Mouse (Mus musculus) layer of hippocampus, adult 2 months (tissue): ENCODE results near the gene Prdm16. TPM values are rescaled to one million over a fixed set of nuclear protein-coding genes. Genes with fewer than 3 reads are reported as not detected.

Experiments
- DNase-seq, 2 experiments: peaks; one replicate each; pipeline ENCODE4 v3.0.0; 2022; ENCODE audit warnings: low spot score in 2 of 2
- H3K27ac ChIP-seq: fragments of 200-600 bp; 2 replicates; pipeline ENCODE4 v1.8.1; 2022
- H3K4me3 ChIP-seq: fragments of 200-600 bp; 2 replicates; pipeline ENCODE4 v1.8.1; 2022; ENCODE audit warnings: mild to moderate bottlenecking
- CTCF ChIP-seq: fragments of 200-600 bp; conservative IDR thresholded peaks from 2 replicates; pipeline ENCODE4 v1.8.1; 2022; ENCODE audit warnings: antibody characterized with exemption, mild to moderate bottlenecking, moderate library complexity
- total RNA-seq, 2 experiments: library from RNA; stranded (reverse); gene quantifications; 2 replicates each; pipeline ENCODE4 v1.2.3; 2021

The Prdm16 gene
- total RNA-seq, 2 experiments from 2014 or later: 10.8 to 11.5 TPM

DNA sequence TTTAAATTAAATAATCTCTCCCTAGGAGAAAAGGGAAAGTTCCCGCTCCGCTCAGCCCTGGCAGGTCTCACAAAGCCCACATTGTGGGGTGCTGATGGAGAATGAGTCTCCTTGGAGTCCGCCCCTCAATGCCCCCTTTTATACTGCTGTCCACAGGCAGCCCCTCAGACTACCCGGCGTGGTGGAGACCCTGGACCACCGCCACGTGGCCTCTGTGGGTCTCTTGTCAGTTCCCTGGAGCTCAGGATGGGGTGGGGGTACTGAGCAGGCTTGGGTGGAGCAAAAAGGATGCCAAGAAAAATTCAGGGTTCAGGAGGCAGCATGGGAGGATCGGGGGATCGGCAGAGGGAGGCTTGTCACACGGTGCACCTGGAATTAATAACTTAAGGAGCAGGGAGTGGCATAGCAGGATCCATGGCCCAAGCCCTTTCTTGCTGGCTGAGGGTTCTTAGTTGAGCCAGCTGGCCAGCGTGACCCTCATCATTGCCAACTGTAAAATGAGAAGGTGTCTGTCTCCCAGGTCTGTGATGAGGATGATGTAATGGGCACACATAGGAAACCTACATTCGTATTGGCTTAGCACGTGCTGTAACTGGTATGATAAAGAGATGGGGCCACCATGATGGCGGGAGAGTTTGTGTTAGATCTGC is 239.9 kb downstream of the Prdm16 start:
- no peak overlapping the region for H3K4me3 ChIP-seq
- peak overlapping the region; percentile 55; the same call in 1 of the 2 replicates for H3K27ac ChIP-seq
- DNase-seq: no peak
- TF ChIP-seq CTCF: no peak

DNA sequence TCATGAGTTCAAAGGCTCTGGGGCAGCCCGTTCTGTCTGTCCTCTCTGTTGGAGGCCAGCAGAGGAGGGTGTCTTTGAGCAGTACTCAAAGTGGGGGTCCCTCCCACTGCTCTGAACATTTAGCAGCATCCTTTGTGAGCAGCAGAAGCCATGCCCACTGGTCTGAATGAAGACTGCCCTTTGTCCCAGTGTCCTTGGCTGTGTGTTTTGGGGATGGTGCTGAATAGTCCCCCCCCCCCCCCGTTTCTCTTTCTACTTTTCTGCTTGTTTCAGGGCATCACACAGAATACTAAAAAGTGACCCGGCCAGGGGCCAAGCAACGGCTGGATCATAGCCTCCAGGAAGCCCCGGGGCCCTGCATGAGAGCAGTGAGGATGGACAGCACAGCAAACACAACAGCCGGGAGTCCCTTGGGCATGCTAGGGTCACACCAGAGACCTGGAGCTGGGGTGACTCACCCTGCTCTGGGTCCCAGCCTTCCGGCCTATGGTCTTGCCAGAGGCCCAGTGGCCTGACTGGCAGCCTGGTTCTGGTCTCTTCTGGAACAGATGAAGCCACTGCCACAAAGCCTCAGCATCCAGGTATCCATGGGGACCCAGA is 242.4 kb downstream of the Prdm16 start:
- TF ChIP-seq CTCF: no peak
- DNase-seq: no peak
- Histone ChIP-seq H3K4me3 (no peak overlapping the region), H3K27ac (peak overlapping the region; percentile 87)

DNA sequence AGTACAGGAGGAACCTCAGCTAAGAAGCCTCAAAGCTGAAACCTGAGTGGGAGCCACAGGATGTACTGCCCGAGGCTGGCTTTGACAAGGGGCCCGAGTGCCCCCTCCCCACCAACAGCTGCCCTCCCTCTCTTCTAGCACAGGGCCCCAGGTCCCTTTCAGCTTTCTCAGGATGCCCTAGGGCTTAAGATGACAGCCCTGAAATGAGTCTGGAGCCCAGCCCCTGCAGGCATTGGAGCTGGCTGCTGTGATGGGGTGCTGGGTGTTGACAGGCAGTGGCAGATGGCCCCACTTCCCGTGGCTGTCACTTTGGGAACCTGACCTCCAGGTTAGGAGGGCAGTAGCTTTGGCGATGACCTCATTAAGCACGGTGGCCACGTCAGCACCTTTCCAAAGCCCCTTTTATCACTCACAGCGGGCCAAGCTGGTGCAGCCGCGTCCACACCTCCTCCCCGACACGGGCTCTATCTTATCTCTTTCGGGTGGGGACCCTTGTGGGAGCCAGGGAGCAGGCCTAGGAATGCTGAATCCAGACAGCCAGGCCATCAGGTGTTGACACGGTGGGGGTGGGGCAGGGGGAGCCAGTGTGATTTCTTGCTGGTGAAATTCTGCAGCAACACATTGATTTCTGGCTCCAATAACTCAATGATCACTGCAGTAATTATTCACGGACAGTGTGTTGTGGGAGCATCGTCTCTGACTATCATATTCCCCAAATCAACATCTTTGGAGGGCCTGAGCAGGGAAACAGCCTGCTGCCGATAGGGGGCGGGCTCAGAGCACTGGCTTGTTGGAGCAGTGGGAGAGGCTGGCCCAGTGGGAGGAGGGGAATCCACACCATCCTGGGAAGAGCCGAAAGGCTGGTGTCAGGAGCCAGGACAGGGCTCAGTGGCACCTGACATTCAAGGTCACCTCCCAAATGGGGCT is 243.2 kb downstream of the Prdm16 start:
- DNase-seq: peak in 1 of 2 experiments; percentile 39
- H3K27ac ChIP-seq: peak overlapping the region; percentile 87

DNA sequence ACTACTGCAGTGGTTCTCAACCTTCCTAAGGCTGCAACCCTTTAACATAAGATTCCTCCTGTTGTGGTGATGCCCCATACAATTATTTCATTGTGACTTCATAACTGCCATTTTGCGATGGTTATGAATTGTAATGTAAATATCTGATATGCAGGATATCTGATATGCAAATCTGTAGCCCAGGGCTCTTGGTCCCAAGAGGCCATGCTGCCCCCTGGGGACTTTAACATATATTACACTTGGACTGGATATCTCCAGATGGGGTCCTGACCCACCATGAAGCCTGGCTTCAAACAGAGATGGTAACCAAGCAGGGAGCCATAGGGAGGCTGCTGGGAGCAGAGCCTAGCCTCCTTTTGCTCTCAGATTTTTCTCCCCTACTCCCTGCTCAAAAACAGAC is 244.0 kb downstream of the Prdm16 start:
- Histone ChIP-seq H3K27ac (peak overlapping the region; percentile 87), H3K4me3 (no peak overlapping the region)
- peak; percentile 65 for TF ChIP-seq CTCF
- DNase-seq: no peak

More for the DNA sequence above, 243.2 kb downstream of the Prdm16 start:
- TF ChIP-seq CTCF: peak; percentile 84
- H3K4me3 ChIP-seq: no peak overlapping the region

DNA sequence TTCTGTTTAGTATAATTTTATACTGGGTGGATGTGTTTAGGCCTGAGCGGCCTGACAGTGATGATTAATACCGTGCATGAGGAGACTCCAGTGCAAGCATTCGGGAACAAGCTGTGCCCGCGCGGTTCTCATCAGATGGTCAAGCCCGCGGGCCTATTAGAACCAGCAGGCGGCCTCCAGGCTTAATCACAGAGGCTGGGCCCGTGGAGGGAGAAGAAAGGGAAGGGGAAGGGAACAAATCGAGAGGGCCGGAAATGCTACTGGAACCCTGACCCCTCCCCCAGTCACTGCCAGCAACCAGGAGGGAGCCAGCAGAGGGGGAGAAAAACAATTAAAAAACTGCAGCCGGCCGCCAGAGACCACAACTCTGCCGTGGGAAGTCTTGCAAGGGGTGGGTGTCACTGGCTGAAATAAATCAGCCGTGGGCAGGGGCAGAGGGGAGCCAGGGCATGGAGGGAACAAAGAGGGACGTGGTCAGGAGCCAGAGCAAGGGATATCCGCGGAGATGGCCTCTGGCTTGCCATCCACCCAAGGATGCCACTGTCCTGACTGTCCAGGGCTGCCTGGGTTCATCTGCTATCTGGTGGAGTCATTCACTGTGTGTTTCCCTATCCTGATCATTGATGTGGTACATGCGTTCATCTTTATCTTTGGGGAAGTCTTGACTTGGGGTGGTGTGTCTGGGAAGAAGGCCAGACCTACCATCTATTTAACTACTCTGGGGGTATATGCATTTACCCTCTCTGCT is 246.2 kb downstream of the Prdm16 start:
- peak in 1 of 2 experiments; percentile 37 for DNase-seq
- TF ChIP-seq CTCF: peak; percentile 37
- Histone ChIP-seq H3K4me3 (no peak overlapping the region), H3K27ac (peak overlapping the region; percentile 76)

DNA sequence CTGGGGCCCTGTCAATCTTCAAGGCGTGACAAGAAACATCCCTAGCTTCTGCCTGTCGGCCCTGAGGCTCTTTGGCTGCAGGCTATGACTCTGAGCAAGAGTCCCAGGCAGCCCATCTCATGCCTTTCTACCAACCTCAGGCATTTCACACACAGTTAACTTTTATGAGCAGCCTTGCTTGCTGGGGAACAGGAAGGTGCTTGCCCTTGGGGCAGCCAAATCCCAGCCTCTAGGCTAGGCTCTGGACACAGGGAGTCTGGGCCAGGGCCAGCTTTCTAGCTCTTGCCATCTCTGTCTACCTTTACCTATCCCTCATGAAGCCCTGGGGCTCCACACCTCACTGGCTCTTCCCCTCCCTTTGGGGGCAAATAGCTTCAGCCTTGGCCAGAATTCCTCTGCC is 247.0 kb downstream of the Prdm16 start:
- Histone ChIP-seq H3K27ac (peak overlapping the region; percentile 76), H3K4me3 (no peak overlapping the region)
- no peak for TF ChIP-seq CTCF
- DNase-seq: no peak

DNA sequence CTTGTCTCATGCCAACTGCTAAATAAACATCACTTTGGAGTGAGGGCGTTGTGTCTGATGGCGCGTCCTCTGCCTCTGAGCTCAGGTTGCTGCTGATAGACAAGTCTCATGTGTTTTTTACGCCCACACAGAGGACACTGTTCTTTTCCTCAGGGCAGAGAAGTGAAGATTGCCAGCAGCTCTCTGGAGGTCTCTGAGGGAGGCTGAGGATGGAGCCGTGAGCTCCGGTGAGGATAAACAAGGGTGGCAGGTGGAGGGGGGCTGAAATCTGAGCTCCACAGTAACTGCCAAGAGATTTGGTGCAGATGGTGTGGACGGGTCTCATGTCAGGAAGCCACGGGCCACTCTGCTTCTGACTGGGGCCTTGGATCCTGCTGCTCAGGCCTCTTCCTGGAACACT is 249.9 kb downstream of the Prdm16 start:
- Histone ChIP-seq H3K4me3 (no peak overlapping the region), H3K27ac (no peak overlapping the region)
- TF ChIP-seq CTCF: no peak
- DNase-seq: no peak

DNA sequence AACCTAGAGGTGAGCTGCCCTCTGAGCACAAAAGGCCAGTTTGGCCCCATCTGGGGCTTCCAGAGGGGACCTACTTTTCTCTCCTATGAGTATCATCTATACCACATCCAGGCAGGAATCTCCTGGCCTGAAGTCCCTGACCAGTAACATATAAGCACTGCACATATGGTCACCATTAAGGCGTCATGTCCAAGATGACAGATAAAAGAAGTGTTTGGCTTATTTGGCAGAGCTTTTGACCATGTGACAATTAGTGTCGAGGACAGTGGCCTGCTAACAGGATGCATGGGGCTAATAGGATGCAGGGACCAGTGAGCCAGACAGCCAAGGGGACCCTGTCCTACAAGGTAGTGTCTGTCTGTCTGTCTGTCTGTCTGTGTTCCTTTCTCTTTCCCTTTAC is 250.8 kb downstream of the Prdm16 start:
- no peak overlapping the region for H3K4me3 ChIP-seq
- no peak for TF ChIP-seq CTCF
- no peak overlapping the region for H3K27ac ChIP-seq
- no peak for DNase-seq

DNA sequence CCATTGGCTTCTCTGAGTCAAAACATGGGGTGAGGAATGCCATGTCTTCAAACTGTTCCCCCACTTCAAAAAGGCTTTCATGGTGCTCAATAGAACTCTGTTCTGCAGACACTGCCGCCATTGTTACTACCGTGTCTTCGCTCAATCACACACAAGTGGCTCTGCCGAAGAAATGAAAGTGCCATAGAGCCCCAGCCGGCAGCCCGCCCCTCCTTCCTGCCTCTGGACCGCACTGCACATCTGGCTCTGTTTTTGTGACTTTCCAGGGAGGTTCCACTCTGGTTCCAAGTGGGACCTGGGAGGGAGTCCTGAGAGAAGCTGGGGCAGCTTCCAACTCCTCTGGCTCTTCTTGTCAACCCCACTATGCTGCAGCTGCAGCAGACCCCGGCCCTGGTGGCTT is 251.5 kb downstream of the Prdm16 start:
- TF ChIP-seq CTCF: no peak
- Histone ChIP-seq H3K4me3 (no peak overlapping the region), H3K27ac (no peak overlapping the region)
- no peak for DNase-seq

DNA sequence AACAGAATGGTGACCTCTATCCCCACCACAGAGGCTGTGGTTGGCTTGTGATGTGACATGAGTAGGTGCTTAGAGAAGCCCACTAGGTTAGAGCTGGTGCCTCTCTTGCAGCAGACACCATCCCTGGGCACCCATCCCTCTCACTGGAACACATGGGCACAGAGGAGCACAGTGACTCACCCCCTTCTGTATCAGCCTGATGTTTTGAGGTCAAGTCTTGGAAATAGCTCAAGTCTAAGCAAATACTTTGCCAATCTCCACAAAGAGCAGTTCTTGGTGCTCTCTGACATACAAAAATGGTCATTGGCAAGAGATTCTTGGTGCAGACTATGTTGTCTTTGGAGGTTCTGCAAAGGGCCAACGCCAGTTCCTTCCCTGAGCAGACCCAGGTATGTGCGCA is 257.8 kb downstream of the Prdm16 start:
- no peak for TF ChIP-seq CTCF
- peak overlapping the region; percentile 21; the same call in 1 of the 2 replicates for H3K27ac ChIP-seq
- DNase-seq: no peak
- no peak overlapping the region for H3K4me3 ChIP-seq

DNA sequence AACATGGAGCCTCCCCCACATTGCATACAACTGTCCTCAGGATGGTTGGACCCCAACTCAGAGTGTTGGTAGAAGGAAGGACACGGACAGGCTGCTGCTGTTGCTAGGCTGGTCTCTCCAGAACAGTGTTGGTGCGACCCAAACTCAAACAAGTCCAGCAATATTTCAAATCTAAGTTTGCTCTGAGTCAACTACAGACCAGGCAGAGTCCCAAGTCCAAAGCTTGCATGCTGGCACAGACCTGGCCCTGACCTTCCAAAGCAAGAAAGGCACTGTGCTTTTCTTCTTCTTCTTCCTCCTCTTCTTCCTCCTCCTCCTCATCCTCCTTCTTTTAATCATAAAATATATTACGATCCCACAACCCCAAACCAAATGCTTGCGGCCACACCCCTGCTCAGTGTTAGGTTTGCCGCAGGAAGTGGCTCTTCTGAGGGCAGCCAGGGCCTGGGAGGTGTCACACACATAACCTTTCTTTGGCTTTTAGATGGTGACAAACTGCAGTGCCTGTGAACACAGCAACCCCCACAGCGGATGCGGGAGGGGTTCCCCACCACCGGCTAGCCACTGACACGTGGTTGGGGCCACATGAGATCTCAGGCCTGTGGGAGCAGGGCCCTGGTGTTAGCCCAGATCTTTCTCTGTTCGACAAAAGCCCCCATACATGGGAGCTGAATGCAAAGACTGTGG is 260.6 kb downstream of the Prdm16 start:
- H3K4me3 ChIP-seq: no peak overlapping the region
- no peak overlapping the region for H3K27ac ChIP-seq
- no peak for DNase-seq
- TF ChIP-seq CTCF: no peak
